Mouse (Mus musculus) embryonic facial prominence, embryonic 14.5 days (tissue): Measurements from ENCODE around the gene Ddx42. TPM values are rescaled to one million over a fixed set of nuclear protein-coding genes. Genes with fewer than 3 reads are reported as not detected.
"Not testable (repeated sequence)": the region's sequence is repeated elsewhere in the genome, so short reads cannot be mapped to it uniquely, and the experiment has no call there.

Experiments used
- ATAC-seq: fragments of 200-750 bp; cut with Nextera tagmentation; 2 replicates; pipeline ENCODE4 v1.8.0; 2017; ENCODE audit warnings: low read depth, moderate number of reproducible peaks, moderate TSS enrichment
- DNase-seq: peaks from one replicate; pipeline ENCODE4 v3.0.0-alpha.2; 2015; ENCODE audit warnings: low spot score
- H3K27ac ChIP-seq: fragments of 300-500 bp; sonication (generic); replicated peaks from 2 replicates; pipeline ENCODE4 v1.5.1; 2014; ENCODE audit warnings: low read depth, mild to moderate bottlenecking, low read length, moderate library complexity
- H3K27me3 ChIP-seq: fragments of 300-500 bp; sonication (generic); replicated peaks from 2 replicates; pipeline ENCODE4 v1.6.1; 2014; ENCODE audit warnings: low read length; ENCODE audit not compliant: control insufficient read depth, insufficient read depth
- H3K36me3 ChIP-seq: fragments of 300-500 bp; sonication (generic); 2 replicates; pipeline ENCODE4 v1.6.1; 2014; ENCODE audit warnings: low read length, mixed read lengths; ENCODE audit not compliant: control insufficient read depth, insufficient read depth
- H3K4me1 ChIP-seq: fragments of 300-500 bp; sonication (generic); 2 replicates; pipeline ENCODE4 v1.6.1; 2014; ENCODE audit warnings: antibody characterized with exemption, low read length; ENCODE audit not compliant: control insufficient read depth, insufficient read depth
- H3K4me2 ChIP-seq: fragments of 300-500 bp; sonication (generic); 2 replicates; pipeline ENCODE4 v1.6.1; 2014; ENCODE audit warnings: low read depth, mild to moderate bottlenecking, low read length, moderate library complexity, mixed read lengths
- H3K4me3 ChIP-seq: fragments of 300-500 bp; sonication (generic); 2 replicates; pipeline ENCODE4 v1.5.1; 2014; ENCODE audit warnings: low read depth, mild to moderate bottlenecking, low read length
- H3K9ac ChIP-seq: fragments of 300-500 bp; sonication (generic); 2 replicates; pipeline ENCODE4 v1.6.1; 2014; ENCODE audit warnings: low read depth, mild to moderate bottlenecking, low read length, moderate library complexity, mixed read lengths
- H3K9me3 ChIP-seq: fragments of 300-500 bp; sonication (generic); 2 replicates; pipeline ENCODE4 v1.6.1; 2016; ENCODE audit warnings: low read length; ENCODE audit not compliant: control insufficient read depth
- WGBS: fragments of 180-500 bp; shearing (Covaris S2); extraction: QIAGEN DNeasy Blood & Tissue Kit; methylation state at CpG from one replicate; pipeline ENCODE4 v1.1.7; 2014; 5-methylcytosine and 5-hydroxymethylcytosine counted together
- polyA plus RNA-seq: library from polyadenylated mRNA; unstranded; fragments of >200 nt; fragmentation: Nextera tagmentation; extraction: Ambion mirVana; gene quantifications from 2 replicates; pipeline ENCODE4 v1.2.1, GENCODE M21; 2014

Gene Ddx42
- polyA plus RNA-seq, 1 experiment from 2014 or later = 62.7 TPM

GRCm38 (mm10) chr11:106194891-106195290 is 21.8 kb upstream of the Ddx42 start:
- 89% methylated on average over 7 of the region's 7 CpGs for WGBS
- H3K4me3 ChIP-seq = no peak overlapping the region
- H3K36me3 ChIP-seq = peaks cover 32% of the 10 kb centered on the region
- no peaks in the 10 kb centered on the region for H3K27me3 ChIP-seq
- no peak for DNase-seq
- no peak overlapping the region for H3K27ac ChIP-seq
- ATAC-seq = no peak
- no peak overlapping the region for H3K4me2 ChIP-seq
- H3K4me1 ChIP-seq = peaks cover 5% of the 10 kb centered on the region
- H3K9ac ChIP-seq = no peak overlapping the region
- no peaks in the 10 kb centered on the region for H3K9me3 ChIP-seq

- DNase-seq = peak; percentile 8
Measured at GRCm38 (mm10) chr11:106195341-106195740, 21.4 kb upstream of the Ddx42 start.

GRCm38 (mm10) chr11:106198277-106198676 is 18.4 kb upstream of the Ddx42 start:
- H3K4me3 ChIP-seq = no peak overlapping the region
- no peaks in the 10 kb centered on the region for H3K9me3 ChIP-seq
- H3K27me3 ChIP-seq = no peaks in the 10 kb centered on the region
- H3K4me2 ChIP-seq = no peak overlapping the region
- H3K27ac ChIP-seq = no peak overlapping the region
- WGBS = 84% methylated on average over 4 of the region's 4 CpGs
- H3K4me1 ChIP-seq = no peaks in the 10 kb centered on the region
- no peak for ATAC-seq
- H3K9ac ChIP-seq = no peak overlapping the region
- no peak for DNase-seq
- peaks cover 64% of the 10 kb centered on the region for H3K36me3 ChIP-seq

More at GRCm38 (mm10) chr11:106195341-106195740, 21.4 kb upstream of the Ddx42 start:
- H3K4me2 ChIP-seq = no peak overlapping the region
- no peak overlapping the region for H3K9ac ChIP-seq
- H3K4me1 ChIP-seq = peaks cover 5% of the 10 kb centered on the region
- no peak overlapping the region for H3K4me3 ChIP-seq
- peaks cover 35% of the 10 kb centered on the region for H3K36me3 ChIP-seq
- ATAC-seq = no peak
- H3K9me3 ChIP-seq = no peaks in the 10 kb centered on the region
- H3K27ac ChIP-seq = no peak overlapping the region
- no peaks in the 10 kb centered on the region for H3K27me3 ChIP-seq

GRCm38 (mm10) chr11:106199997-106200396 is 16.7 kb upstream of the Ddx42 start:
- H3K36me3 ChIP-seq = peaks cover 81% of the 10 kb centered on the region
- not testable (repeated sequence) for ATAC-seq, H3K4me3 ChIP-seq, H3K4me2 ChIP-seq, H3K4me1 ChIP-seq, H3K9me3 ChIP-seq, H3K27ac ChIP-seq, DNase-seq, H3K27me3 ChIP-seq, H3K9ac ChIP-seq
- WGBS = 94% methylated on average over 7 of the region's 7 CpGs

GRCm38 (mm10) chr11:106200756-106201155 is 16.0 kb upstream of the Ddx42 start:
- Histone ChIP-seq H3K4me3 (no peak overlapping the region), H3K9ac (no peak overlapping the region), H3K4me1 (no peaks in the 10 kb centered on the region), H3K27me3 (no peaks in the 10 kb centered on the region), H3K27ac (no peak overlapping the region), H3K36me3 (peaks cover 88% of the 10 kb centered on the region), H3K9me3 (no peaks in the 10 kb centered on the region), H3K4me2 (no peak overlapping the region)
- no peak for DNase-seq
- no peak for ATAC-seq
- 83% methylated on average over 6 of the region's 6 CpGs for WGBS

GRCm38 (mm10) chr11:106201337-106202122 is 15.2 kb upstream of the Ddx42 start:
- ATAC-seq = no peak
- Histone ChIP-seq H3K4me2 (no peak overlapping the region), H3K27me3 (no peaks in the 10 kb centered on the region), H3K9ac (no peak overlapping the region), H3K4me1 (no peaks in the 10 kb centered on the region), H3K9me3 (no peaks in the 10 kb centered on the region), H3K4me3 (no peak overlapping the region), H3K27ac (no peak overlapping the region), H3K36me3 (peaks cover 94% of the 10 kb centered on the region)
- WGBS = 94% methylated on average over 19 of the region's 19 CpGs
- no peak for DNase-seq

- Histone ChIP-seq H3K9me3 (no peaks in the 10 kb centered on the region), H3K36me3 (peaks cover 94% of the 10 kb centered on the region), H3K4me2 (no peak within 1 kb of the TSS), H3K4me3 (no peak within 1 kb of the TSS), H3K4me1 (no peaks in the 10 kb centered on the region), H3K9ac (no peak within 1 kb of the TSS), H3K27me3 (no peaks in the 10 kb centered on the region), H3K27ac (no peak within 1 kb of the TSS)
- ATAC-seq (no peak), DNase-seq (no peak)
- WGBS = 86% methylated on average over 5 of the region's 5 CpGs
Measured at GRCm38 (mm10) chr11:106202123-106202465, 14.6 kb upstream of the Ddx42 start, which contains the start of gene Strada. Strada (minus strand) TSS chr11:106202168.

GRCm38 (mm10) chr11:106212771-106213170 is 4.0 kb upstream of the Ddx42 start:
- H3K4me2 ChIP-seq = no peak overlapping the region
- H3K36me3 ChIP-seq = peaks cover 54% of the 10 kb centered on the region
- H3K27ac ChIP-seq = no peak overlapping the region
- H3K9ac ChIP-seq = no peak overlapping the region
- H3K4me3 ChIP-seq = no peak overlapping the region
- H3K4me1 ChIP-seq = peaks cover 12% of the 10 kb centered on the region
- WGBS = 81% methylated on average over 8 of the region's 8 CpGs
- no peak for DNase-seq
- ATAC-seq = no peak
- H3K27me3 ChIP-seq = no peaks in the 10 kb centered on the region
- H3K9me3 ChIP-seq = no peaks in the 10 kb centered on the region

GRCm38 (mm10) chr11:106214856-106215255 is 1.9 kb upstream of the Ddx42 start:
- Histone ChIP-seq H3K9ac (peak overlapping the region; percentile 90), H3K27ac (no peak overlapping the region), H3K36me3 (peaks cover 33% of the 10 kb centered on the region), H3K4me1 (peaks cover 22% of the 10 kb centered on the region), H3K4me2 (peak overlapping the region; percentile 71), H3K9me3 (no peaks in the 10 kb centered on the region), H3K4me3 (peak overlapping the region; percentile 58), H3K27me3 (no peaks in the 10 kb centered on the region)
- ATAC-seq = no peak
- no peak for DNase-seq
- 88% methylated on average over 5 of the region's 5 CpGs for whole genome bisulfite sequencing
